Mouse (Mus musculus): Measurements from ENCODE around the gene Gpi1.
"Not testable (repeated sequence)": the region's sequence is repeated elsewhere in the genome, so short reads cannot be mapped to it uniquely, and the experiment has no call there.

Gpi1 gene

DNA sequence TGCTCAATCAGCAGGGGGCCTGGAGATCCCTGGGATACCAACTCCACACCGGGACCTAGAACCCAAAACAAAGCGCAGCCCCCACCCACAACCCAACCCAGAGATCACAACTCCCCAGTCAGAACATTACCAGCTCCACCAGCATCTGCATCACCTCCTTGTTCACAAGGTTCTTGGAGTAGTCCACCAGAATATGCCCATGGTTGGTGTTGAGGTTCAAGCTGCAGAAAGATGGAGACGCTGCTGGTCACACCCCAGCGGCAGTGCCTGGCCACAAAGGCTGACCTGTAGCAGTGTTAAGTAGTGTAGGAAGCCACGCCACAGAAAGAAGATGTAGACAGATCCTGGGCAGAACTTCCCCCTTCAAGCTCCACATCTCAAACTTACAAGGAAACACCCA, 983 bp downstream of the Gpi1 start:
- DNase-seq (ENCODE audit: low spot score) = no peak

DNA sequence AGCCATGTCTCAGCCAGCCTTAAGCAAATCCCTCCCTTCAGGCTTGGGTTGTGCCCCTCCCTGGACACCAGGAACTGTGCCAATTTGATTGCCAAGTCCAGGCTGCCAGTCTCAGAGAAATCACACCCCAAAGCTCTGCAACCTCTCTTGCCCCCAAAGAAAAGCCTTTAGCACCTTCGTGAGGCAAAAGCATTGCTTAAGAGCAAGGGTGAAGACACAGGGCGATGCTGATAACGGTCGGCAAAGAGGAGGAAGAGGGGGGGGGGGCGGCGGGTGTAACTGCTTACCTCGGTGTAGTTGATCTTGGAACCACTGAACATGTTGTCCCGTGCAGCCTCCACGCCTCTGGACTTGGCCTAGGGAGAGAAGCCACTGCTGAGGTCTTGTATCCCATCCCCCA, 1.5 kb downstream of the Gpi1 start:
- no peak for DNase-seq (ENCODE audit: low spot score)

DNA sequence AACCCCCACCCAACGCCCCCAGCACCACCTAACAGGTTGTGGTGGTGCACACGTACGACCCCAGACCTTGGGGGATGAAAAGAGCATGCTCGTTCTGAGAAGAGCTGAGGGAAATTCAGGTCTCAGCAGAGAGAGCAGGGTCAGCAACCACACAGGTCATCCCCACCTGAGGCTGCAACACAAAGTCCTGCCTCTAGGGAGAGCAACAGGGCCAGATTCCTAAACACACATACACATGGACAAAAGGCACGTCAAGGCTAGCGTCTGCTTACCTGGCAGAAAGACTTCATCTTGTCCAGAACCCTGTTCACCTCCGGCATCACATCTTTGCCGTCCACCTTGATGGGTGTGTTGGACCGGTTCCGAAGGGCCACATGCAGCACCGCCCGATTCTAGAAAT, 3.3 kb downstream of the Gpi1 start:
- no peak for DNase-seq (ENCODE audit: low spot score)

DNA sequence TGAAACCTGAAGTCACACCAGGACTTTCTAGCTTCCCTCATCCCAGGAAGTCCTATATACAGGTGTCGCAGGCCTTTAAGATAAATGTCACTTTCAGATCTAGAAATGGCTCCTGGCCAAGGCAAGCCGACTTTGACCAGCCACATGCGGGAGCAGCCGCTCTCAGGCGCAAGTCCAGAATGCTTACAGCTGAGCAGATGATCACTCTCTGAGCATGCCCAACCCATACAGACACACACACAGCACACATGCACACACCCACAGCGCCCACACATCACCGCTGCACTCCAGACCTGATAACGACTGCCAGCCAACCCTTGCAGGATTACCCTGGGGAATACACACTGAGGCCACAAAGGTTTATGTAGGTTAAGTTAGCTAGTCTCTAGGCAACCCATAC, 4.0 kb downstream of the Gpi1 start:
- DNase-seq (ENCODE audit: low spot score) = no peak

DNA sequence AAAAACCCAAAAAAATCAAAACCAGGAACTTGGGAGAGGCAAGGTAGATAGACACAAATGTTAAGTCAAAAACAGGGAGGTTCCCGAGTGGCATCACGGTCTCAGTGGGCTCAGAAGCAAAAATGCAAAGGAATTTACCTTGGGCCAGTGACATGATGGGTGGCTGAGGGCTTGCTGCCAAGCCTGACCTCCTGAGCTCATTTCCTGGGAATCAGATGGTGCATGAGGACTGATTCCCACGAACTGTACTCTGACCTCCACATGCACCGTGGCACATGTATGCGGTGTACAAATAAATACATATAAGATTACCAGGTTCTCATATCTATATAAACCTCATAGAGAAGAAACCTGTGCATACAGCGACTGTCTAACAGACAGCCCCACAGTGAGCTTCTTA, 5.8 kb downstream of the Gpi1 start:
- no peak for DNase-seq (ENCODE audit: low spot score)

DNA sequence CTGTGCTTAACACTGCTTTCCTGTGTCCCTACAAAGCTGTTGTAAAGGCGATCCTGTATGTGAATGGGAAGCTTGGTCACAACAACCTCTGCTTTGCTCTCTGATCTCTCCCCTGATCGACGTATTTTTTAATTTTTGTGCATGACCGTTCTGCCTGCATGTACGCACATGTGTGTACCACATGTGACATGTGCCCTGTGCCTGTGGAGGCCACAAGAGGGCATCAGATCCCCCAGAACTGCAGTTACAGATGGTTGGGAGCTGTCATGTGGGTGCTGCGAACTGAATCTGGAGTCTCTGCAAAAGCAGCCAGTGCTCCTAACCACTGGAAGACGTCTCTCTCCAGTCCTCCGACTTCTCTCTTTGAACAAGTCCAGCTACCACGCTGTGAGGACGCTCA, 7.8 kb downstream of the Gpi1 start:
- no peak for DNase-seq (ENCODE audit: low spot score)

DNA sequence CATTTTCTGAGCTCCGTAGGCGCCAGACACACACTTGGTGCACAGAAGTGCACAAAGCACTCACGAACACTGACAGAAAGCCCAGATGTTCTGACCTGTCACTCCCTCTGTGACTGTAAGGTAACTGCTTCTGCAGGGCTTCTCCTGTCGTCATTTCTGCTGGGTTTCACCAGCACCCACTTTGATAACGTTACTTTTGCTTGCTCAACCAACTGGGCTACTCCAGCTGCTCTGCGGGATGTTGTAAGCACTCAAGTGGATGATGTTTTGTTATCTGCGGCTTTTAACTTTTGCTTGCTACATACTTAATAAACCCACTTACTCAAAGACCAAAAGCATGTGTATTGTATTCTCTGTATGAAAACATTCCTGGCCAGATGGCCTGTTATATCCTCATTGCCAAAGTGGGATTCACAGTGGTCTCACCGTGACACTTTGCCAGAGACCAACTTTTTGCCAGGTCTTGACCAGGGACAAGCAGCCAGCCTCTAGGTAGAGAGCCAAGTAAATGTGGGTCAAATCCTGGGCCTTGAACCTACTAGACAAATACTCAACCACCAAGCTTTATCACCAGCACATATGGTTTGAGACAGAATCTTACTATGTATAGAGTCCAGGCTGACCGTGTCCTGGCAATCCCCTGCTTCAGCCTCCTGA, 8.4 kb downstream of the Gpi1 start:
- no peak for DNase-seq (ENCODE audit: low spot score)

DNA sequence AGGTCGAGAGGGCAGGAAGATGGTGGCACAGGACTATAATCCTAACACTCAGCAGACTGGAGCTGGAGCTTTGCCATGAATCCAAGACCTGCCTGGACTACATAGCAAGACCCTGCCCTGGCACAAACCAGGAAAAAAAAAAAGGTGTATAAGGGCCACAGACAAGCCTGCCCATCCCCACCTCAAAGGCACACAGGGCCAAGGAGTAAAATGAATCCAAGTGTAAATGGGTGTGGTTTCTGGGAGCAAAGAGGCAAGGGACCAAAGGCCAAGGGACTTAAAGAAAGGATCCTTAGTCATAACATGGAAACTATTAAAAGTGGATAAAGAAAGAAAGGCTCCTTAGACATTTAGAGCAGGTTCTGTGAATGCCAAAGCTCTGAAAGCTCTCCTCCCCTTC, 11.6 kb downstream of the Gpi1 start:
- no peak for DNase-seq (ENCODE audit: low spot score)

DNA sequence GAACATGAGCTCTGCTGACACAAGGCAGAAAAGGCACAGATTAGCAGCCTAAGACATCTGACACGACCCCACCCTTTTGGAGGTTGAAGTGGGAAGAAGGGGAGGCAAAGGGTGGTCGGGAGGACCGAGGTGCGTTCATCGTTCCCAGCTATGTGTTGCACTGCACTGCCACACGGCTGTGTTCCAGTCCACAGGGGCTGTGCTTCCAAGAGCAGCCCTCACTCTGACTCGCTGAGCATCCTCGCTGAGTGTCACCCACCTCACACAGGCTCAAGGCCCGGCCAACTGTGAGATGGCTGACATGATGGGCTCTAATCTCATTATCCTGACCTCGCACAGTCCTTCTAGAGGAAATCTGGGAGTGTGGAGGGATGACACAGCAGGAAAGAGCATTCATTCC, 13.7 kb downstream of the Gpi1 start:
- DNase-seq (ENCODE audit: low spot score) = no peak

DNA sequence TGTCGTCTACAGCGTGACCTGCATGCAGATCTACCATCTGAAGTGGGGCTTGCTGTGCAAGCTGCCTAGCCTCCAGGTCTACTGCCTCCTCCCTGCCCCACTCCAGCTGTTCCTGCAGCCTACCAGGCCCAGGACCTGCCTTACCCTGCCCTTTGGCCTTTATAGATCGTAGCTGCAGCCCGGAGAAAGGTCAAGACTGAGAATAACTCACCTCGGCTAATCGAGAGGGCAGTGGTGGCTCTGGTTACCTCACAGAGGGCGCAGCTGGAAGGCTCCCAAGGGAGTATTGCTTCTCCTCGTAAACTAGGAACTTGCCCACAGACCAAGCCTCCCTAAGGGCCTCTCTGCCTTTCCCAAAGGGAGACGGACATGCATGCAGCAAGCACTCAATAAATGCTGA, 14.7 kb downstream of the Gpi1 start:
- DNase-seq (ENCODE audit: low spot score) = no peak

DNA sequence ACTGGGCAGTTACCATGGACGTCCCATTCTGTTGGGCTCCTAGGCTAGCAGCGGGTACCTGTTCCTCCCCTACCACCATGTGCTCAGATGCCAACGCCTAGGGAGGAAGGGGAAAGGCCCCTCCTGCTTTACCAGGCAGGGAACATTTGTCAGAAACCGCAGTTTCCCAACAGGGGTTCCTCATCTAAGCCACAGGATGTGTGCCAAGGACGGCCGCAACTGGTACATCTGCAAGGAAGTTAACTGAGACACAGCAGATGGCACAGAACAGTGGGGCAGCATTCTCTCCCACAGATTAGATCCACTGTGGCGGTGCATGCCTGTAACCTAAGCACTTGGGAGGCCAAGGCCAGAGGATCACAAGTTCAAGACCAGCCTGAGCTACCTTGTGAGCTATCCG, 15.5 kb downstream of the Gpi1 start:
- DNase-seq (ENCODE audit: low spot score) = no peak

DNA sequence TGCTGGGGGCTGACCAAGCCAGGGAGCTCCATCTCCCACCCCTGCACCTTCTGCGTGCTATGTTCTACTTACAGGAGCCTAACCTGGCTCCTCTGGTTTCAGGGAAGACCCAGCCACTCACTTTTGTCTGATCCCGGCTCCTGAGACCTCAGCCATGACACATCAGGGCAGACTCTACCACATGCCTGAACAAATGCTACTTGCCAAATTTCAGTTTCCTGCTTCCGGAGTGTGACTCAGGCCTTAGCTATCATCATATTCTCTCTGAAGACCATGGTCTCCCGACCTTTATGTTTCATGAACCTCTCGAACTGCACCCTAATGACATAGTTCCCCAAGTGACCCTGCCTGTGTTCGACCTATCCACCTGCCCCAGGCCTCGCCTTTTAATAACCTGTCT, 16.9 kb downstream of the Gpi1 start:
- no peak for DNase-seq (ENCODE audit: low spot score)

DNA sequence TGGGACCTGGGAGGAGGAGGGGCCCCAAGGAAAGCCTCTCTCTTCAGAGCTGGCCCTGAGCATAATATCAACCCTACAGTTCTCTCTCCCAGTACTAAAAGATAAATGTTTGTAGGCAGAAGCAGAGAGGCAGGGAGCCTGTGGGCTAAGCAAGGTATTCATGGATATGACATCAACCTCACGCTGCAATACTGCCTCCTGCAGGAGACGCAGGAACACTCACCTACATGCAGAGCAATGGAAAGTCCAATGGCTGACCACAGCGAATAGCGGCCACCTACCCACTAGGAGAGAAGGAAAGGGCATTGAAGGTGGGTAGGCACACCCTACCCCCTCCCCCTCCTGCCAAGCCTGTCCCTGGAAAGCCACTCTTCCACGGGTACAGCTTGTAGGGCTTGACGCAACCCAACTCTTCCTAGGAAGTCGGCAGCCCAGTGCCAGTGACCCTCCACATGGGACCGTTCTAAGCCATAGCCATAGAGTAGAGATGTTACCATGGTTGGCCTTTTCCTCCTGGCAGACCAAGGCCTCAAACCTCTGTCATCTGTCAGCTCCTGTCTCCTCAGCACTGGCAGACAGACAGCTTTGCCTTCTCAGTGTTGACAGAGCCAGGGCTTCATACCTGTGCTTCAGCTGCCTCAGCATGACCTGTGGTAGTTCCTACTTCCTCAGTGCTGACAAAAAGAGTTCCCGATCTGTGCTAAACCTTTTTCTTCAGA, 21.9 kb downstream of the Gpi1 start:
- no peak for DNase-seq (ENCODE audit: low spot score)

DNA sequence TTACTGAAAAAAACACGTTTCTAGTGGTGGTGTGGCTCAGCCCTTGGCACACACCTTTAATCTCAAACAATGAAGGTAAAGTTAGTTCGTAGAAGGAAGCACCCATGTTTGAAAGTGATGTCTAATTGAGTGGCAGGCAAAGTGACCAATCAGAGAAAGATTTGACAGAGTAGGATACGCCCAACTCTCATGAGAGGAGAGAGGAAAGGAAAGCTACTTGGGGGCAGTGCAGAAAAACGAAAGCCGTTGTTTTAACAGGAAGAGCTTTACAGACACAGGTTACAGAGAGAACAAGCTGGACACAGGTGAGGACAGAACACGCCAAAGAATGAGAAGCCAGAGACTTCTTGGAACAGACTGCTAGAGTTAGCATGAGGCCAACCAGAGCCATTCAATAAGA, 23.8 kb downstream of the Gpi1 start:
- no peak for DNase-seq (ENCODE audit: low spot score)

DNA sequence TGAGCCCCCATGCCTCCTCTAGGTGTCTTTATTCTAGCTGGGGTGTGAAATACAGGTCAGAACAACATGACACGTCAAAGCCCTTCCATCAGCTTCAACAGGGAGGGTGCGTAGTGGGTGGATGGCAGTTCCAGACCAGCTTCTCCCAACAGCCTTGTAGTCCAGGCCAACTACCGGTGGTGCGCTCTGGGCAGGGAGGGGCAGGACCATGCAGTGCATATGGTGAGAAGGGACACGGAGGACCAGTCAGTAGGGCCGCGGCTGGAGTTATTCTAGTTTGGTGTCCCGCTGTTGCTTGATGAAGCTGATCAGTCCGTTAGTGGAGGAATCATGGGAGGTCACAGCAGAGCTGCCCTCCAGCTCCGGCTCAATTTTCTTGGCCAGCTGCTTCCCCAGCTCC, 28.0 kb downstream of the Gpi1 start:
- DNase-seq (ENCODE audit: low spot score) = not testable (repeated sequence)

DNA sequence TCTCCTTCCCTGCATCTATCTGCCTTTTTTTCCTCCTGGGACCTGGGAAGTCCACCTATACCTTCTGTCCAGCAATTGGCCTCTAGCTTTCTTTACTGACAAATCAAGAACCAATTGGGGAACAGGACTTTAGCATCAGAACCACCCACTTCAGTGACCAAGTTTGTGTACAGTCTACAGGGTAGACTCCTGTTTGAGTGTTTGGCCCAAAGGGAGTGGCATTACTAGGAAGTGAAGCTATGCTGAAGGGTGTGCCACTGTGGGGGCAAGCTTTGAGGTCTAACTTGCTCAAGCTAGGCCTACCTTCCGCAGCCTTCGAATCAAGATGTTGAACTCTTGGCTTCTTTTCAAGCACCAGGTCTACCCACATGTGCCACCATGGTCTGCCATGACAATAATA, 29.3 kb downstream of the Gpi1 start:
- DNase-seq (ENCODE audit: low spot score) = no peak

DNA sequence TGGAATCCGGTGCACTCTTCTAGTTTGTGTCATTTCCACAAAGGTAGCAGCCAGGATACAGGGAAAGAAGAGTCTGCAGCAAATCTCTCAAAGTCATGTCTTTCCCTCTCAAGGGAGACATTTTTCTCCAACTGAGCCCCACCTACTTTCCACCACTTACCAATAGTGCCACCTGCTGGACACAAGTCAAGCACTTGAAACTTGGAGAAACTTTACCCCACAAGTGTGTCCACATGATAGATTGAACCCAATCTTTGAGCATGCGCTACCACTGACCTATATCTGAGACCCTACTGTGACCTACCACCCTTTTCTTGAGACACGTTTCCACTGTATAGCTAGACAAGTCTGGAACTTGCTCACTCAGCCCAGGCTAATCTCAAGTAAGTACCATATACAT, 31.8 kb downstream of the Gpi1 start:
- DNase-seq (ENCODE audit: low spot score) = no peak

DNA sequence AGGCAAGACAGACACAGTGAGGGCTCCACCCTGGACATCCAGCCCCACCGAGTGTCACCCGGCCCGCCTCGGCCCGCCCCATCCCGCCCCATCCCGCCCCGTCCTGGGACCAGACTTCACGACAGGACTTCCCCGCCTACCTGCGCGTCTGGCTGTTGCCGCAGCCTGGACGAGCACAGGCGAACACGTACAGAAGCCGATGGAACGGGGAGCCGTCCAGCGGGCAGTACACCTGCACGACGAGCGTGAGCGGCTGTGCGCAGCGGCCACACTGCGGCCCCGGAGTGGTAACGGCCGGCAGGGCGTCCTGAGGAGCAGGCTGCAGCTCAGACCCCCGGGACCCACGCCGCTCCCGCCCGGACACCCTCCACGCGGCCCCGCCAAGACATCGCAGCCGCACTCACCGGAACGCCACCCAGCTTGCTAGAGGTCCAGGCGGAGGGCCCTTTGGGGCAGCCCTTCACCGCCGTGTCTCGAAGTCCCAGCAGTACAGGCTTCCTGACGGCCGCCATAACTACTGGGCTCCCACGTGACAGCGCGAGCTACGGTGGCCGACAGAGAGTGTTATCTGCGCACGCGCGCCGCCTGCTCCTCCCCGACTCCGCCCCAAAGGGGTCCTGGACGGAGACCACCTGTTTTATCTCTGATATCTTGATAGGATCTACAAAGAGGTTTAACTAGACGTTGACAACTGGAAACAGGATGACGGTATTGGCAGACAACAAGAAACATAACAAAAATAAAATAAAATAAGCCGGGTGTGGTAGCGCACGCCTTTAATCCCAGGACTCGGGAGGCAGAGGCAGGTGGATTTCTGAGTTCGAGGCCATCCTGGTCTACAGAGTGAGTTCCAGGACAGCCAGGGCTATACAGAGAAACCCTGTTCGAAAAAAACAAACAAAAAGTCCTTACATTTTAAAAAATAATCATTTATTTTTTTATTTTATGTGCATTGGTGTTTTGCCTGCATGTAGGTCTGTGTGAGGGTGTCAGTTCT, 33.7 kb downstream of the Gpi1 start, which contains the start of gene Pdcd2l:
Pdcd2l (minus strand) TSS at position 530 of the 997 bp plus-strand sequence.
- DNase-seq (ENCODE audit: low spot score) = peak; percentile 94

DNA sequence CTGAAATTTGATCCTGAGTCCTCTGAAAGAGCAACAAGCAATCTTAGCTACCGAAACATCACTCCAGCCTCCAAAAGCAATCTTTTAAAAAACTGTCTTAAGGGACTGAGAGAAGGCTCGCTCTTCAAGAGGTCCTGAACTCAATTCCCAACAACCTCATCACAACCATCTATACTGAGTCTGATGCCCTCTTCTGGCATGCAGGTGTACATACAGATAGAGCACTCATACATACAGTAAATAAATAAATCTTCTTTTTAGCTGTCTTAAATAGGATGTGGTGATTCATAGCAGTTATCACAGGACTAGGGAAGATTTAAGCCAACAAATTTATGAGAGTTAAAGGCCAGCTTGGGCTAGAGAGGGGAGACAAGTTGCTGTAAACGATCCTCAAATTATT, 34.5 kb downstream of the Gpi1 start:
- DNase-seq (ENCODE audit: low spot score) = no peak

DNA sequence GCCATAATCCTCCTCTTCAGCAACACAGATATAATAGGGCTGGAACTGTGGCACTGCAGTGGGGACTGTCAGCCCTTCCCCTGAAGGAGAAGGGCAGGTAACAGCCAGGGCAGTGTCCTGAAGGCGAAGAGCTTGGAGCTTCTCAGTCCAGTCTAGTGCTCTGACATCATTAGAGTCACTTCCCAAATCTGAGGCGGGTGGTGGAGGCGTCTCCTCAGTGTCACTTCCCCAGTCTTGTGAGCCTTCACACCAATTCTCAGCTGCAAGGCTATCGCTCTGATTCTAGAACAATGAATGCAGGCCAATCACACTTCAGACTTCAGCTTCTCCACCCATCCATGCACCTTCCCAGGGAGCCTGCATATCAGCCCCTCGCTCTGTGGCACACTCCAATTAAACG, 37.3 kb downstream of the Gpi1 start:
- no peak for DNase-seq (ENCODE audit: low spot score)

DNA sequence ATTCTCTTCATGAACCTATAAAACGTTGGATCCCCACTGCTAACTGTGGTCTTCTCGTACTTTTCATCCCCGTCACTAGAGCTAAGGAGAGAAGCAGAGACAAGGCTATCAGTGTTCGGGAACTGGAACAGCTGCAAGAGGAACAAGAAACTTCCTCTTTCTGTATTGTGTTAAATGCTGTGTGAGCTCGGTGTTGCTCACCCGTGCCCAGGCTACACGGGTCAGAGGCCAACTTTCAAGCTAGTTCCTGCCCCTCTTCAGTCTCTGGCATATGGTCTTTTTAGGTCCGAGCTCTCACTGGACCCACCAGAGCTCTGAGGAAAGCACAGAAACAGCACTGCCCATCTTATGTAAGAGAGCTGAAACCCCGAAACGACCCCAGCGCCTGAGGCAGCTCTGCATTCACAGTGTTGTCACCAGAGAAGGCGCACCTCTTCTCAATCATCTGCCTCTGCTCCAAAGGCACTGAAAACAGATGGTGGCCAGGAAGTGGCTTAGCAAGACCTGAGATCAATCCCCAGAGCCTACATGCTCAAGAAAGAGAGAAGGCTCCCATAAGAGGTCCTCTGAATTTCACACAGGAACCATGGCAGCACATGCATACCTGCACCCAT, 40.7 kb downstream of the Gpi1 start:
- DNase-seq (ENCODE audit: low spot score) = no peak

DNA sequence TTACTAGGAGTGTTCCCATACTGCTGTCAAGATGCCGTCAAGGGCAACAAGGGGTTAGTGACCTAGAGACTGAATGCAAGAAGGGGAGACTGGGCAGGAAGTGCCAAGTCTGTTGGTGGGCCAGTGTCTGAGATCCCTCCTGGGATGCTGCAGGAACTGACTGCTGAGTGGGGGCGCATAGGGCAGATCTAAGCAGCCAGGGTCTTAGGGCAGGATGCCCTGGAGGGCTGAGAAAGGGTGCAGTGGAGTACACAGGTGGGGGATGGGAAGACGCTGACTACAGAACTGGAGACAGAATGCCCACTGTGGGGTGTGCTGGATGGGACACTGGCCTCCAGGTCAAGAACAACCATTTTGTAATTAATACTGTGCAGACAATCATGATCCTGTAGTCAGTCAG, 46.3 kb downstream of the Gpi1 start:
- no peak for DNase-seq (ENCODE audit: low spot score)

Data from testis, postnatal 14 days (tissue).